Mouse (Mus musculus) ES-E14 (cell line): Measurements from ENCODE around the gene Cd247.

ENCODE experiments used
- CHD2 ChIP-seq: IDR thresholded peaks from 2 replicates; pipeline ENCODE4 v1.6.1; 2014; ENCODE audit warnings: mild to moderate bottlenecking, low read depth, low read length, inconsistent platforms
- MAFK ChIP-seq: IDR thresholded peaks from 2 replicates; pipeline ENCODE4 v1.6.1; 2014; ENCODE audit warnings: mild to moderate bottlenecking, low read depth, low read length, inconsistent platforms; ENCODE audit not compliant: insufficient read depth
- ZC3H11A ChIP-seq: IDR thresholded peaks from 2 replicates; pipeline ENCODE4 v1.6.1; 2012; ENCODE audit warnings: low read depth, mild to moderate bottlenecking, inconsistent platforms, low read length, borderline replicate concordance

- TF ChIP-seq MAFK = no peak
- no peak for TF ChIP-seq ZC3H11A
- no peak for TF ChIP-seq CHD2
Measured at GRCm38 (mm10) chr1:165861235-165861609, 72.7 kb downstream of the Cd247 start.
